Mouse (Mus musculus): ENCODE results near the gene Gm5346. TPM values are rescaled to one million over a fixed set of nuclear protein-coding genes. Genes with fewer than 3 reads are reported as not detected.
"Not testable (repeated sequence)": the region's sequence is repeated elsewhere in the genome, so short reads cannot be mapped to it uniquely, and the experiment has no call there.

Gene Gm5346
- not detected for total RNA-seq (2021)
- long read RNA-seq, experiment 1, result 0 reads
- long read RNA-seq, experiment 2, result 0 reads

DNA sequence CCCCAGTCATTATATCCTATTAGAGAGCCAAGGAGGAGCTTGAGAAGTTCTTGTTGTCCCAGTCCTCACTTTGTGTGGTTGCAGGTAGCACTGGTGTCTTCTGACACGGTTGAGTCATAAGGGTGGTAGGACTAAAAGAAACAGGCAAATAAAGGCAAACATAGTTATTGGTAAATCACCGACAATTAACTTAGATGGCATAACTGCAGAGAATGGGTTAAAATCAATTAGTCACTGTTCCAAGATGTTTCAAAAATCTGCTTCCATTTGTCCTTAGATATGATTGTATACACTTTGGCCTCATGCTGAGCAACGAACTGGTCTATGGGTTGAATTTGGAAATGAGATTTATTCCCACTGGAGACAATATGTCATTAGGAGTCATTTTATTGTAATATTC lies at the start of gene Gm5346:
Gene Gm5346 (minus strand): TSS at position 101 of the 400 bp plus-strand sequence.
- no peak for DNase-seq (ENCODE audit: low spot score in 2 of 2)
- no peak within 1 kb of the TSS for H3K27ac ChIP-seq
- H3K4me3 ChIP-seq, result no peak within 1 kb of the TSS
- TF ChIP-seq CTCF (conservative IDR thresholded peaks at IDR 0.05), result no peak

DNA sequence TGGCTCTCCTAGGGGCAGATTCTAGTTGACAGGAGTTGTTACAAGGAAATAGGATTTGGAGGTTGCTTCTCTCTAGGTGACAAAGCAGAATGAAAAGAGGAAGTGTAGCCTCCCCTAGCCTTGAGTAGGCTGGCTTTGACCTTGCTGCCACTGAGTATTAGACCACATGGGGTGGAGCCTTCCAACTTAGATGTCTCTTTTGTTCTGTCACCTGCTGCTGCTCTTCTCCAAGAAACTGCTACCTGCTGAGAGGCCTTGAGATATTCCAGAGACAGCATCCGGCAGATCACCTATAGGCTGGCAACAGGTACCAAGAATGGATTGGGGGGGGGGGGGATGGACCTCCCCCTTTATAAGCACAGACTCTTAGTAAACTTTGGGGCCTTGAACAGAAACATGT lies 11.0 kb downstream of the Gm5346 start:
- no peak for TF ChIP-seq CTCF (conservative IDR thresholded peaks at IDR 0.05)
- Histone ChIP-seq H3K4me3 (no peak overlapping the region), H3K27ac (no peak overlapping the region)
- no peak for DNase-seq (ENCODE audit: low spot score in 2 of 2)

DNA sequence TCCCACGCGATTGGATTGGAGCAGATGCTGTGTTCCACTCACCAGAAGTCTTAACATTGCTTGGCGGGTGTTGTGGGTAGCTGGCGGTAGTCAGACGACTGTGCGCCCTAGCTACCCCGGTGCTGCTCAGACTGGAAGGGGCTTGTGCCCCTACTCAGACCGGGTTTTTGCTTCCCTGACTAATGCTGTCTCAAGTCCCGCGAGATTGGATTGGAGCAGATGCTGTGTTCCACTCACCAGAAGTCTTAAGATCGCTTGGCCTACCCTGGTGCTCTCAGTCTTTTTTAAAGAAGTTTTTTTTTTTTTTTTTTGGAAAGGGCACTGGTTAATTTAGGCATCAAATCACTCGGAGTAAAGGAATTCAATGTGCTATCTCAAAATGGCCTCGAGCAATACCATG lies 23.4 kb downstream of the Gm5346 start:
- H3K27ac ChIP-seq; DNase-seq (ENCODE audit: low spot score in 2 of 2); H3K4me3 ChIP-seq: not testable (repeated sequence)

DNA sequence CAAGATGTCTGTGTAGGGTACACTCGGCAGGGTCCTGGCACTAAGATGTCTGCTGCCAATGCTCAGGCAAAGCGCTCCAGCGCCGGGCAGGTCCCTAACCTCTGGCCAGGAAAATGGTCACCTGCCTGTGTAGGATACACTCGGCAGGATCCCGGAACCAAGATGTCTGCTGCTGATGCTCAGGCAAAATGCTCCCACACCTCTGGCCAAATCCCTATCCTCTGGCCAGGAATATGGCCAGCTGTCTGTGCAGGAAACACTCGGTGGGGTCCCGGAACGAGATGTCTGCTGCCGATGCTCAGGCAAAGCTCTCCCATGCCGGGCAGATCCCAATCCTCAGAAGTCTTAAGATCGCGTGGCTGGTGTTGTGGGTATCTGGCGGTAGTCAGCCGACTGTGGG lies 23.9 kb downstream of the Gm5346 start:
- H3K4me3 ChIP-seq; DNase-seq (ENCODE audit: low spot score in 2 of 2); H3K27ac ChIP-seq: not testable (repeated sequence)

DNA sequence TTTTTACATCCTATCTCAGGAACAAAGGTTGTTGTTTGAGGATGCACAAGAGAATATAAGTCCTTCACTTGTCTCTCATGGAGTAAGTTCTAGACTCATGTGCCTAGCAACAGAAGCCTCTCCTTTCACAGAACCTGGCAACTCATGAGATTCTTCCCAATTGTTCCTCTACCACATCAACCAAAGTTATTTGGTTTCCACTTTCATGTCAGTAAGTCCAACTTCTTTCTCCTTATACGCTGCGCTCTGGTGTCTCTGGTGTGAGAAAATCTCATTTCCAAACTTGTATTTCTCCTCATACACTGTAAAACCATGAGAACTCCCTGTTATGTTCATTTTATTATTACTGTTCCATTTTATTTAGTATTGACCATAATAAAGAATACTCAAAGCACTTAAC lies 50.5 kb downstream of the Gm5346 start, which contains the start of gene Adam26a:
Gene Adam26a (minus strand): TSS at position 101 of the 400 bp plus-strand sequence.
- not testable (repeated sequence) for H3K27ac ChIP-seq; H3K4me3 ChIP-seq; DNase-seq (ENCODE audit: low spot score in 2 of 2)

Other genes with a start within 250 kb of the Gm5346 start
- not detected for gene Adam26b, start 99.2 kb downstream of the Gm5346 start, total RNA-seq (2021)
- not detected for gene Adam26a, start 50.6 kb downstream of the Gm5346 start, total RNA-seq (2021)
- gene Adam34, start 82.8 kb upstream of the Gm5346 start, total RNA-seq (2021), result not detected